Mouse (Mus musculus): Measurements from ENCODE around the gene Gm765. TPM values are rescaled to one million over a fixed set of nuclear protein-coding genes. Genes with fewer than 3 reads are reported as not detected.

Gene Gm765
- polyA plus RNA-seq, 1 experiment from 2014 or later, result not detected

- Histone ChIP-seq H3K27me3 (replicated peaks; ENCODE audit: insufficient read depth, low read length) (no peaks in the 10 kb centered on the region), H3K27ac (ENCODE audit: low read length) (no peak overlapping the region), H3K9me3 (ENCODE audit: low read length) (no peaks in the 10 kb centered on the region), H3K9ac (replicated peaks; ENCODE audit: low read depth) (no peak overlapping the region), H3K4me1 (ENCODE audit: insufficient read depth, low read depth, low read length) (no peaks in the 10 kb centered on the region), H3K4me3 (ENCODE audit: low read depth, low read length) (no peak overlapping the region), H3K4me2 (replicated peaks; ENCODE audit: low read depth, low read length) (no peak overlapping the region), H3K36me3 (ENCODE audit: insufficient read depth, low read length) (no peaks in the 10 kb centered on the region)
- WGBS, result 80% methylated on average over 8 of the region's 8 CpGs
- TF ChIP-seq EP300 (IDR thresholded peaks at IDR 0.05), result no peak
- TF ChIP-seq CTCF (IDR thresholded peaks at IDR 0.05), result no peak
- DNase-seq (ENCODE audit: low spot score) (no peak), ATAC-seq (no peak)
Observed at GRCm38 (mm10) chr6:98240561-98241272, 101.8 kb downstream of the Gm765 start.

GRCm38 (mm10) chr6:98234097-98234496 lies 108.5 kb downstream of the Gm765 start:
- H3K36me3 ChIP-seq (ENCODE audit: insufficient read depth, low read length), result no peaks in the 10 kb centered on the region
- no peak overlapping the region for H3K4me2 ChIP-seq (replicated peaks; ENCODE audit: low read depth, low read length)
- H3K9ac ChIP-seq (replicated peaks; ENCODE audit: low read depth), result no peak overlapping the region
- TF ChIP-seq EP300 (IDR thresholded peaks at IDR 0.05), result no peak
- TF ChIP-seq CTCF (IDR thresholded peaks at IDR 0.05), result no peak
- DNase-seq (ENCODE audit: low spot score), result no peak
- no peak overlapping the region for H3K4me3 ChIP-seq (ENCODE audit: low read depth, low read length)
- no peak overlapping the region for H3K27ac ChIP-seq (ENCODE audit: low read length)
- H3K9me3 ChIP-seq (ENCODE audit: low read length), result no peaks in the 10 kb centered on the region
- 83% methylated on average over 3 of the region's 3 CpGs for WGBS
- ATAC-seq, result no peak
- no peaks in the 10 kb centered on the region for H3K27me3 ChIP-seq (replicated peaks; ENCODE audit: insufficient read depth, low read length)
- H3K4me1 ChIP-seq (ENCODE audit: insufficient read depth, low read depth, low read length), result no peaks in the 10 kb centered on the region

DNA sequence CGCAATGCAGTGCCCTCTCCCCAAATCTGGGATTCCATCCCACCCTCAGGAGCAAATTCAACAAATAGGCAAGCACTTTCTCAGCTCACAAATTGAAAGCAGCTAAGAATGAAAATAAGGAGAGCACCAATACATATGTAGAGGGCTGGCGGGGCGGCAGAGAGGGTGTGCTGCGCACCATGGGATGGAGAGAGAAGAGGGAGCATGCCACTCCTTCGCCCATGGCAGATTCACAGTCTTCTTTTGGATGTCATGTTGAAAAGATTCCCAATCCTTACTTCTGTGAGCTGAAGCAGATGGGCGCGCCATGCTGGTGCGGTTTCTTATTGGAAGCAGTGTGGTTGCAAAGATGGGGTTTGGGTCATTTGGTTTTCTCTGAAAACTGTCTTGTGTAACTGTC lies 118.6 kb downstream of the Gm765 start:
- H3K9ac ChIP-seq (replicated peaks; ENCODE audit: low read depth), result no peak overlapping the region
- no peaks in the 10 kb centered on the region for H3K36me3 ChIP-seq (ENCODE audit: insufficient read depth, low read length)
- no peak overlapping the region for H3K4me3 ChIP-seq (ENCODE audit: low read depth, low read length)
- no peak for ATAC-seq
- no peak overlapping the region for H3K27ac ChIP-seq (ENCODE audit: low read length)
- no peak for TF ChIP-seq EP300 (IDR thresholded peaks at IDR 0.05)
- no peak for TF ChIP-seq CTCF (IDR thresholded peaks at IDR 0.05)
- 91% methylated on average over 8 of the region's 8 CpGs for WGBS
- H3K4me1 ChIP-seq (ENCODE audit: insufficient read depth, low read depth, low read length), result no peaks in the 10 kb centered on the region
- DNase-seq (ENCODE audit: low spot score), result no peak
- no peak overlapping the region for H3K4me2 ChIP-seq (replicated peaks; ENCODE audit: low read depth, low read length)
- no peaks in the 10 kb centered on the region for H3K9me3 ChIP-seq (ENCODE audit: low read length)
- H3K27me3 ChIP-seq (replicated peaks; ENCODE audit: insufficient read depth, low read length), result no peaks in the 10 kb centered on the region

GRCm38 (mm10) chr6:98221970-98222369 lies 120.6 kb downstream of the Gm765 start:
- 57% methylated on average over 16 of the region's 16 CpGs for WGBS
- DNase-seq (ENCODE audit: low spot score), result no peak

DNA sequence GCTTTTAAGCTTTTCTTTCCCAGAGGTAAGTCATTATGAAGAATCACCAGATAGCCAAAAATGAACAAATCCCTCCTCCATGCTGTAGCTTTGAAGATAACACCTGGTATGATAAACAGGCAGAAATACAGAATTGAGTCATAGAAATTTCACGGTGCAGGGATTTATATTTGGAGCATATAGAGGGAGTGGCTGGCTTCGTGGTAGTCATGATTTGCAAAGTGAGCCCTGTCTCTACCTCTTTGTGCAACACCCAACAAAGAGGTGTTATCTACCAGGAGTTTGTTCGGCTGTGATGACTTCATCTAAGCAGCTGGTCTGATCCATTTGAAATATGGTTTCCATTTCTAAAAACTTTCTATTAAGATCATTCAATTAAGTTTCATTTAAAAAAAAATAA lies 130.3 kb downstream of the Gm765 start:
- Histone ChIP-seq H3K4me3 (ENCODE audit: low read depth, low read length) (no peak overlapping the region), H3K9me3 (ENCODE audit: low read length) (no peaks in the 10 kb centered on the region), H3K27me3 (replicated peaks; ENCODE audit: insufficient read depth, low read length) (no peaks in the 10 kb centered on the region), H3K4me1 (ENCODE audit: insufficient read depth, low read depth, low read length) (no peaks in the 10 kb centered on the region), H3K36me3 (ENCODE audit: insufficient read depth, low read length) (no peaks in the 10 kb centered on the region), H3K27ac (ENCODE audit: low read length) (no peak overlapping the region), H3K4me2 (replicated peaks; ENCODE audit: low read depth, low read length) (no peak overlapping the region), H3K9ac (replicated peaks; ENCODE audit: low read depth) (no peak overlapping the region)
- WGBS, result 65% methylated on average over 3 of the region's 3 CpGs
- TF ChIP-seq CTCF (IDR thresholded peaks at IDR 0.05) (no peak), EP300 (IDR thresholded peaks at IDR 0.05) (no peak)
- DNase-seq (ENCODE audit: low spot score) (no peak), ATAC-seq (no peak)

More at GRCm38 (mm10) chr6:98221970-98222369, 120.6 kb downstream of the Gm765 start:
- Histone ChIP-seq H3K9me3 (ENCODE audit: low read length) (no peaks in the 10 kb centered on the region), H3K4me1 (ENCODE audit: insufficient read depth, low read depth, low read length) (no peaks in the 10 kb centered on the region), H3K9ac (replicated peaks; ENCODE audit: low read depth) (no peak overlapping the region), H3K27me3 (replicated peaks; ENCODE audit: insufficient read depth, low read length) (no peaks in the 10 kb centered on the region), H3K27ac (ENCODE audit: low read length) (no peak overlapping the region), H3K4me2 (replicated peaks; ENCODE audit: low read depth, low read length) (no peak overlapping the region), H3K4me3 (ENCODE audit: low read depth, low read length) (no peak overlapping the region), H3K36me3 (ENCODE audit: insufficient read depth, low read length) (no peaks in the 10 kb centered on the region)
- ATAC-seq, result no peak
- no peak for TF ChIP-seq EP300 (IDR thresholded peaks at IDR 0.05)

- Histone ChIP-seq H3K4me1 (ENCODE audit: insufficient read depth, low read depth, low read length) (no peaks in the 10 kb centered on the region), H3K9me3 (ENCODE audit: low read length) (no peaks in the 10 kb centered on the region), H3K27ac (ENCODE audit: low read length) (no peak overlapping the region), H3K9ac (replicated peaks; ENCODE audit: low read depth) (no peak overlapping the region), H3K4me2 (replicated peaks; ENCODE audit: low read depth, low read length) (no peak overlapping the region), H3K4me3 (ENCODE audit: low read depth, low read length) (no peak overlapping the region), H3K36me3 (ENCODE audit: insufficient read depth, low read length) (no peaks in the 10 kb centered on the region), H3K27me3 (replicated peaks; ENCODE audit: insufficient read depth, low read length) (no peaks in the 10 kb centered on the region)
- TF ChIP-seq EP300 (IDR thresholded peaks at IDR 0.05) (no peak), CTCF (IDR thresholded peaks at IDR 0.05) (no peak)
- DNase-seq (ENCODE audit: low spot score) (no peak), ATAC-seq (no peak)
- 83% methylated on average over 5 of the region's 5 CpGs for WGBS
Observed at GRCm38 (mm10) chr6:98210237-98210636, 132.3 kb downstream of the Gm765 start.
